9 mouse cellular contexts compared by ENCODE assay signal in genomic region chr2:174933013-174933353, GRCm38 (mm10).
A peak's percentile ranks its signal among the peaks of the same experiment; 100 is the strongest.
DNase-seq lines count a peak whose midpoint lies in the region; ATAC-seq and TF ChIP-seq lines count a peak whose summit lies in the region.
"Had no signal": no experiment of that assay in that cellular context is flagged by ENCODE, and none has a peak within 500 bp of the region (broad histone marks: within the 10 kb centered on the region; RNA-seq: fewer than 3 reads in every experiment).

No protein-coding gene starts in this region.

- no peak overlapping the region for H3K9ac ChIP-seq in lung, embryonic 14.5 days
- H3K9ac ChIP-seq in forebrain, embryonic 15.5 days (replicated peaks): no peak overlapping the region
- no peak overlapping the region for H3K9ac ChIP-seq in limb, embryonic 12.5 days (replicated peaks)
- H3K9ac ChIP-seq in stomach, embryonic 15.5 days: no peak overlapping the region
- H3K9ac ChIP-seq: embryonic facial prominence, embryonic 12.5 days; lung, embryonic 15.5 days had no signal

- ATAC-seq in lung, embryonic 14.5 days (ENCODE audit: insufficient read depth): peak; percentile 65
- ATAC-seq in forebrain, embryonic 15.5 days (replicated peaks): peak; percentile 72
- ATAC-seq in limb, embryonic 12.5 days (ENCODE audit: insufficient number of reproducible peaks, insufficient read depth, low FRiP score, low TSS enrichment, low read depth): 0 out of 2 replicates have a peak, but pooled peaks have one; percentile 24
- peak; percentile 18; the same call in 1 of the 2 replicates for ATAC-seq in stomach, embryonic 15.5 days (ENCODE audit: insufficient read depth, low FRiP score, low read depth)

- TF ChIP-seq CTCF in lung, embryonic 14.5 days (IDR thresholded peaks at IDR 0.05; ENCODE audit: low read depth): no peak

- no peaks in the 10 kb centered on the region for H3K36me3 ChIP-seq in lung, embryonic 14.5 days (ENCODE audit: insufficient read depth)
- no peaks in the 10 kb centered on the region for H3K36me3 ChIP-seq in forebrain, embryonic 15.5 days
- H3K36me3 ChIP-seq in limb, embryonic 12.5 days: no peaks in the 10 kb centered on the region
- no peaks in the 10 kb centered on the region for H3K36me3 ChIP-seq in stomach, embryonic 15.5 days
- H3K36me3 ChIP-seq: embryonic facial prominence, embryonic 12.5 days; lung, embryonic 15.5 days had no signal

- DNase-seq in lung, embryonic 14.5 days: no peak
- DNase-seq in lung, postnatal 25 days (ENCODE audit: low spot score): no peak
- DNase-seq in right cerebral cortex, postnatal 10 days (ENCODE audit: low spot score in 2 of 2): no peak
- no peak for DNase-seq in right cerebral cortex, postnatal 25 days

- no peaks in the 10 kb centered on the region for H3K4me1 ChIP-seq in lung, embryonic 14.5 days (ENCODE audit: insufficient read depth)
- H3K4me1 ChIP-seq in forebrain, embryonic 15.5 days: no peaks in the 10 kb centered on the region
- H3K4me1 ChIP-seq in limb, embryonic 12.5 days (replicated peaks): peaks cover 4% of the 10 kb centered on the region; the same call in 1 of the 2 replicates
- 0 out of 2 replicates have a peak, but pooled peaks cover 3% of the 10 kb centered on the region for H3K4me1 ChIP-seq in stomach, embryonic 15.5 days
- H3K4me1 ChIP-seq: lung, embryonic 15.5 days had no signal

- no peak overlapping the region for H3K27ac ChIP-seq in lung, embryonic 14.5 days (ENCODE audit: low read depth)
- H3K27ac ChIP-seq in forebrain, embryonic 15.5 days (replicated peaks): no peak overlapping the region
- no peak overlapping the region for H3K27ac ChIP-seq in limb, embryonic 12.5 days
- no peak overlapping the region for H3K27ac ChIP-seq in stomach, embryonic 15.5 days
- H3K27ac ChIP-seq: embryonic facial prominence, embryonic 12.5 days; lung, embryonic 15.5 days had no signal

- H3K4me3 ChIP-seq in lung, embryonic 14.5 days (ENCODE audit: low read depth, low read length): no peak overlapping the region
- no peak overlapping the region for H3K4me3 ChIP-seq in forebrain, embryonic 15.5 days
- no peak overlapping the region for H3K4me3 ChIP-seq in limb, embryonic 12.5 days (replicated peaks)
- no peak overlapping the region for H3K4me3 ChIP-seq in stomach, embryonic 15.5 days (replicated peaks)
- H3K4me3 ChIP-seq: embryonic facial prominence, embryonic 12.5 days; lung, embryonic 15.5 days had no signal

- H3K27me3 ChIP-seq in lung, embryonic 14.5 days (ENCODE audit: insufficient read depth, low read length): no peaks in the 10 kb centered on the region
- no peaks in the 10 kb centered on the region for H3K27me3 ChIP-seq in forebrain, embryonic 15.5 days
- no peaks in the 10 kb centered on the region for H3K27me3 ChIP-seq in limb, embryonic 12.5 days
- H3K27me3 ChIP-seq in stomach, embryonic 15.5 days (replicated peaks): no peaks in the 10 kb centered on the region
- H3K27me3 ChIP-seq: embryonic facial prominence, embryonic 12.5 days; lung, embryonic 15.5 days had no signal

- WGBS in lung, embryonic 14.5 days: 16% methylated on average over 6 of the region's 6 CpGs
- WGBS in forebrain, embryonic 15.5 days: 11% methylated on average over 6 of the region's 6 CpGs
- WGBS in limb, embryonic 12.5 days: 23% methylated on average over 6 of the region's 6 CpGs
- 16% methylated on average over 6 of the region's 6 CpGs for WGBS in stomach, embryonic 15.5 days

- no peak overlapping the region for H3K4me2 ChIP-seq in lung, embryonic 14.5 days
- H3K4me2 ChIP-seq in forebrain, embryonic 15.5 days (replicated peaks): no peak overlapping the region
- H3K4me2 ChIP-seq in limb, embryonic 12.5 days: no peak overlapping the region
- H3K4me2 ChIP-seq in stomach, embryonic 15.5 days: no peak overlapping the region
- H3K4me2 ChIP-seq: lung, embryonic 15.5 days had no signal

- H3K9me3 ChIP-seq in lung, embryonic 14.5 days (ENCODE audit: low read depth, low read length): no peaks in the 10 kb centered on the region
- no peaks in the 10 kb centered on the region for H3K9me3 ChIP-seq in forebrain, embryonic 15.5 days
- no peaks in the 10 kb centered on the region for H3K9me3 ChIP-seq in limb, embryonic 12.5 days
- H3K9me3 ChIP-seq in stomach, embryonic 15.5 days: no peaks in the 10 kb centered on the region
- H3K9me3 ChIP-seq: embryonic facial prominence, embryonic 12.5 days; lung, embryonic 15.5 days had no signal

Comparison
In these comparisons a context has a peak if more than half of its experiments do, and no peak if none do; other contexts are left out.
1. ATAC-seq: peak in every context shown above with its lines; median percentile 72 in forebrain, embryonic 15.5 days; 65 in lung, embryonic 14.5 days; 24 in limb, embryonic 12.5 days; 18 in stomach, embryonic 15.5 days.